Mouse (Mus musculus) thymus, adult 2 months (tissue): ENCODE measurements around the gene Gm11214. TPM values are rescaled to one million over a fixed set of nuclear protein-coding genes. Genes with fewer than 3 reads are reported as not detected.

ENCODE experiments used
- DNase-seq: peaks from one replicate; pipeline ENCODE4 v3.0.0; 2021
- H3K27ac ChIP-seq: fragments of 200-500 bp; 2 replicates; pipeline ENCODE4 v1.5.1; 2012; ENCODE audit warnings: low read length, control low read depth; ENCODE audit not compliant: control insufficient read depth, insufficient read depth
- H3K27me3 ChIP-seq: fragments of 200-500 bp; 2 replicates; pipeline ENCODE4 v1.6.1; 2012; ENCODE audit warnings: mild to moderate bottlenecking, low read length, moderate library complexity, mixed read lengths; ENCODE audit not compliant: control insufficient read depth, insufficient read depth
- H3K36me3 ChIP-seq: fragments of 200-500 bp; 2 replicates; pipeline ENCODE4 v1.6.1; 2012; ENCODE audit warnings: mild to moderate bottlenecking, low read length, moderate library complexity; ENCODE audit not compliant: control insufficient read depth, insufficient read depth
- H3K4me1 ChIP-seq: fragments of 200-500 bp; replicated peaks from 2 replicates; pipeline ENCODE4 v1.6.1; 2012; ENCODE audit warnings: low read length; ENCODE audit not compliant: control insufficient read depth, insufficient read depth
- H3K4me3 ChIP-seq: fragments of 200-500 bp; 2 replicates; pipeline ENCODE4 v1.5.1; 2012; ENCODE audit warnings: mild to moderate bottlenecking, low read length, control low read depth, moderate library complexity; ENCODE audit not compliant: control insufficient read depth, insufficient read depth
- CTCF ChIP-seq: fragments of 200-500 bp; IDR thresholded peaks from 2 replicates; pipeline ENCODE4 v1.5.1; 2012; ENCODE audit warnings: mild to moderate bottlenecking, control low read depth, low read length, moderate library complexity, borderline replicate concordance; ENCODE audit not compliant: control insufficient read depth, poor library complexity, insufficient read depth; ENCODE audit errors: extremely low read depth
- POLR2A ChIP-seq: fragments of 200-500 bp; IDR thresholded peaks from 2 replicates; pipeline ENCODE4 v1.6.1; 2012; ENCODE audit warnings: mild to moderate bottlenecking, low read length, control low read depth, moderate library complexity; ENCODE audit not compliant: control insufficient read depth, poor library complexity, insufficient read depth; ENCODE audit errors: extremely low read depth
- WGBS: fragments of 180-500 bp; shearing (Covaris S2); methylation state at CpG from one replicate; pipeline ENCODE4 v1.1.7; 2018; 5-methylcytosine and 5-hydroxymethylcytosine counted together
- polyA plus RNA-seq: library from polyadenylated mRNA; depleted of rRNA; stranded (reverse); fragments of >200 nt; gene quantifications from 2 replicates; pipeline ENCODE4 v1.2.3, GENCODE M21; 2012

The Gm11214 gene
- polyA plus RNA-seq, 1 experiment = not detected

DNA sequence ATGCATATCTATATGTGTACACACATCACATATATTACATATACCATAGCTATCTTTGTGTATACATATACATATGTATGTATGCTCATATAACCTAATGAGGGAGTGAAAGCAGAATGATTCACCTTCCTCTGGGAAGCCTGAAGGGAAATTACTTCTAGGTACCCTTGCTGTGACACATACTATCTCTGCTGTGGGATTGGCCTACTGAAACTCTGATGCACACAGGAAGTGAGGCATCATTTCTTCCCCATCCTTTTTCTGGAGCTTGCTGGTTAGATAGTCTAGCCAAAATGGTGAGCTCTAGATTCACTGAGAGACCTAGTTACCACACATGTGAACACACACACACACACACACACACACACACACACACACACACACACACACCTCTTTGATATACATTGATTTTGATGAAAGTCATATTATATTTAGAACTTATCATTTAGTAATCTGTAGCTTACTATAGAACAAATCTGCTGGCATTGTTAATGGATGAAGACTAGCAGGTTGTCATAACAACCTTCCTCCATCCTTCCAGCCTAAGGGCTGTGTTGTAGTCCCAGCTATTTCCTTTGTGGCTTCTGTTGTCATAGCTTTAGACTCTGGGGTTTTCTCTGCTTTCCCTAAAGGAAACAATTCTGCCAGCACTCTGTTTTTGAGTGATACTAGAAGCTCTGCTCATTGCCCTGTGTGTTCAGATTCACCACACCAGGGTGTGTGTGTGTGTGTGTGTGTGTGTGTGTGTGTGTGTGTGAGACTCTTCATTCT lies 19.0 kb downstream of the Gm11214 start:
- no peak for DNase-seq
- no peaks in the 10 kb centered on the region for H3K4me1 ChIP-seq
- TF ChIP-seq CTCF (no peak), POLR2A (no peak)

DNA sequence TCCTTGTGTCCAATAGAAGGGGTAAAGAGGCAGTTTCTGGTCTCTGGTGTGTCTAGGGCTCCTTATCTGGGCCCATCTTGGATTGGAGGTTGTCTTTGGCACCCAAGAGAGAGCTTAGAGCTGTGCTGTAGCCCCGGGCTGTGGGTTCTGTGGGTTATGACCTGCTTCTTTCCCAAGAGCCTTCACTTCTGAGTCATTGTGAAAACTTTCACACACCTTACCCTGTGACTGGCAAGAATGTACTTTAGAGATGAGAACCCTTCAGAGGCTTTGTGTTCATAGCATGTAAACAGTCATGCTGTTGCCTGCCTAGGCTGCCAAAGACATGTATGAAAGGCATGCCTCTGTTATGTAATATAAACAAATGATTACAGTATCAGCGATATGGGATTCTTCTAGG lies 23.3 kb downstream of the Gm11214 start:
- 50% methylated on average over 2 of the region's 2 CpGs for WGBS
- Histone ChIP-seq H3K27me3 (no peaks in the 10 kb centered on the region), H3K36me3 (no peaks in the 10 kb centered on the region), H3K4me1 (no peaks in the 10 kb centered on the region), H3K4me3 (no peak overlapping the region), H3K27ac (no peak overlapping the region)
- DNase-seq = no peak
- TF ChIP-seq POLR2A = no peak

More for the DNA sequence above, 19.0 kb downstream of the Gm11214 start:
- no peak overlapping the region for H3K27ac ChIP-seq
- H3K4me3 ChIP-seq = no peak overlapping the region
- H3K36me3 ChIP-seq = no peaks in the 10 kb centered on the region
- H3K27me3 ChIP-seq = no peaks in the 10 kb centered on the region

DNA sequence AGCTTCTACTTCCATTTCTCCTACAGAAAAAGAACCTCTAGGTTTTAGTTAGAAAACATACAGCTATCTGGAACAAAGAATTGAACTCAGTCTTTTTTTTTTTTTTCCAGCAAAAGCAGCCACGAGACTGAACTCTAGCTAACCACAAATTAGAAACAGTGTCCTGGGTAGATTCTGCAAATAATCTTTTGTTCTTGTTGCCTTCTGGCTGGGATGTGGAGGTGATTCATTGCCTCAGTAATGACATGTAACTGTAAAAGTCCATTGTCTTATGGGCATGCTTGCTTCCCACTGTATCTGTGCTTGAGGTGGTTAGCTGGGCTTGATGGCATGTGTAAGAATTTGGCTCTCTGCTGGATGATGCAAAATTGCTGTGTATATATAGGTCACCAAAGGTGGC lies 24.6 kb downstream of the Gm11214 start:
- TF ChIP-seq POLR2A (no peak), CTCF (no peak)
- Histone ChIP-seq H3K4me1 (no peaks in the 10 kb centered on the region), H3K27ac (no peak overlapping the region), H3K36me3 (no peaks in the 10 kb centered on the region), H3K4me3 (no peak overlapping the region), H3K27me3 (no peaks in the 10 kb centered on the region)
- WGBS = 27% methylated on average over 1 of the region's 1 CpGs
- no peak for DNase-seq

DNA sequence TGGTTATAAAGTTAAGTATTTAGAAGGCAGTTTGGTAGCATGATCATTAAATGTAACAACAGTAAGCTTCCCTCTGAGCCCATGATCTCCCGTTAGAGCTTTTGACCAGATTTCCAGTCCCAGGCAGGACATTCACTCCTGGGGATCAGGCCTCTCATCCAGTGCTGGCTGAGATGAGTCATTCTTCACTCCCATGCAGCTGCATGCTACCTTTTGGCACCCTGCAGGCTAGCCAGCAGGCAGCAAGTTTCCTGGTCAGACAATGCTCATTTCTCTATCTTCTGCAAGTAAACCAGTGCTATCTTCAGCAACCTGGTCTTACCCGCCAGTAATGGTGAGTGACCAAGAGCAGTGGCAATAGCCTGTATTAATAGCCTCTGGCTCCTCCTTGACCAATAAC lies 30.0 kb downstream of the Gm11214 start:
- Histone ChIP-seq H3K27ac (no peak overlapping the region), H3K36me3 (no peaks in the 10 kb centered on the region), H3K4me1 (no peaks in the 10 kb centered on the region), H3K27me3 (no peaks in the 10 kb centered on the region), H3K4me3 (no peak overlapping the region)
- no peak for TF ChIP-seq POLR2A
- TF ChIP-seq CTCF = no peak
- DNase-seq = no peak
- 97% methylated on average over 2 of the region's 2 CpGs for WGBS

DNA sequence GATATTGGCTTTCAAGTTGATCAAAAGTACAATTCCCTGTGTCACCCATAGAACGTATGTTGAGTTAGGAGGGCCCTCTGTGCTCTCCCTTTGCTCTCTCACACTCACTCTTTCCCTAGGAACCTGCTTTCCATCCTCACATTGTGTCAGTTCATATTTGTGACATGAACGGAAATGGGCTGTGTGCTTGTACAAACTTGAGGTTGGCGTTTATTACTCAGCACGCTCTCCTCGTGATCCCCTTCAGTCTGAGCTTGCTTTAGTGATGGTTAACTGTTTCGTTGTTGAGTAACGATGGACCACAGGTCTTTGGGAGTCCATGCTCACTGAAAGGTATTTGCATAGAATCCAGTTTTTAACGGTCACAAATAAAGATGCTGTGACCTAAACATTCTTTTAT lies 36.1 kb downstream of the Gm11214 start:
- no peaks in the 10 kb centered on the region for H3K27me3 ChIP-seq
- no peaks in the 10 kb centered on the region for H3K4me1 ChIP-seq
- H3K4me3 ChIP-seq = no peak overlapping the region
- no peak overlapping the region for H3K27ac ChIP-seq
- DNase-seq = no peak
- no peaks in the 10 kb centered on the region for H3K36me3 ChIP-seq
- TF ChIP-seq CTCF (no peak), POLR2A (no peak)
- WGBS = 72% methylated on average over 8 of the region's 8 CpGs

DNA sequence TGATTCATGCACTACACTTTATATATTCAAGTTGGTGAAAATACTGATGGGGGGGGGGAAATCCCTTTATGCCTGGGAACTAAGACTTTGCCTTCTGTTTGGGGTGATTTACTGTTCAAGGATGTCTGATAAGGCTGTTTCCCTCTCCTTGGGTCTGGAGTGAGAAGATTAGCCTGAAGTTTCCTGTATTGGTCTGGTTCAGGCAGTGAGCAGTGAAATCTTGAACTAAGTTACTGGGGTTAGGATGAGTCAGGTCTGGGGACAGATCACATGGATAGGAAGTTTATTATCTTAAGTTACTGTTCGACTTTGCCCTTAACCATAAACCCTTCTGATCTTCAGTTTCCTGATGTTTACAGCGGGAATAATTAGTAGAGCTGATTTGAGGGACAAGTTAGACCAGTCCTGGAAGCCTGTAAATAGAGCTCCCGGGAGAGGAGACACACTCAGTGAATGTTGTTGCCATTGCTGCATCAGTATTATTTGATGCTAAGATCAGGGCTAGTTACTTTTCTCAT lies 37.6 kb downstream of the Gm11214 start:
- Histone ChIP-seq H3K4me1 (no peaks in the 10 kb centered on the region), H3K27ac (no peak overlapping the region), H3K36me3 (no peaks in the 10 kb centered on the region), H3K4me3 (no peak overlapping the region), H3K27me3 (no peaks in the 10 kb centered on the region)
- no peak for DNase-seq
- TF ChIP-seq CTCF = no peak
- TF ChIP-seq POLR2A = no peak
- 44% methylated on average over 3 of the region's 3 CpGs for WGBS
